Mouse (Mus musculus) neural tube, embryonic 14.5 days (tissue): ENCODE data around the gene Ckap2l. TPM values are rescaled to one million over a fixed set of nuclear protein-coding genes. Genes with fewer than 3 reads are reported as not detected.

Experiments
- ATAC-seq: fragments of 200-750 bp; cut with Nextera tagmentation; 2 replicates; pipeline ENCODE4 v1.8.0; 2017; ENCODE audit warnings: low read depth, mild to moderate bottlenecking, moderate TSS enrichment, moderate library complexity
- H3K27ac ChIP-seq: fragments of 300-500 bp; sonication (generic); 2 replicates; pipeline ENCODE4 v1.5.1; 2014; ENCODE audit warnings: low read depth, mild to moderate bottlenecking, control low read depth, low read length, moderate library complexity, mixed read lengths
- H3K27me3 ChIP-seq: fragments of 300-500 bp; sonication (generic); 2 replicates; pipeline ENCODE4 v1.6.1; 2014; ENCODE audit warnings: low read length; ENCODE audit not compliant: control insufficient read depth, insufficient read depth
- H3K36me3 ChIP-seq: fragments of 300-500 bp; sonication (generic); 2 replicates; pipeline ENCODE4 v1.6.1; 2014; ENCODE audit warnings: low read length, mixed read lengths; ENCODE audit not compliant: control insufficient read depth, insufficient read depth
- H3K4me1 ChIP-seq: fragments of 300-500 bp; sonication (generic); 2 replicates; pipeline ENCODE4 v1.6.1; 2014; ENCODE audit warnings: low read length; ENCODE audit not compliant: control insufficient read depth, insufficient read depth
- H3K4me2 ChIP-seq: fragments of 300-500 bp; sonication (generic); 2 replicates; pipeline ENCODE4 v1.6.1; 2014; ENCODE audit warnings: mild to moderate bottlenecking, low read depth, low read length, control low read depth
- H3K4me3 ChIP-seq: fragments of 300-500 bp; sonication (generic); 2 replicates; pipeline ENCODE4 v1.5.1; 2014; ENCODE audit warnings: low read depth, low read length, control low read depth, mixed read lengths
- H3K9ac ChIP-seq: fragments of 300-500 bp; sonication (generic); replicated peaks from 2 replicates; pipeline ENCODE4 v1.6.1; 2014; ENCODE audit warnings: low read depth, mild to moderate bottlenecking, control low read depth, low read length, mixed read lengths
- H3K9me3 ChIP-seq: fragments of 300-500 bp; sonication (generic); 2 replicates; pipeline ENCODE4 v1.6.1; 2016; ENCODE audit warnings: low read length; ENCODE audit not compliant: control insufficient read depth
- WGBS: fragments of 180-500 bp; shearing (Covaris S2); extraction: QIAGEN DNeasy Blood & Tissue Kit; methylation state at CpG from one replicate; pipeline ENCODE4 v1.1.7; 2014; 5-methylcytosine and 5-hydroxymethylcytosine counted together
- polyA plus RNA-seq: library from polyadenylated mRNA; unstranded; fragments of >200 nt; fragmentation: Nextera tagmentation; extraction: Ambion mirVana; gene quantifications from 2 replicates; pipeline ENCODE4 v1.2.1, GENCODE M21; 2014

The Ckap2l gene
- polyA plus RNA-seq, result 4.8 and 9.0 TPM in 2 replicates

DNA sequence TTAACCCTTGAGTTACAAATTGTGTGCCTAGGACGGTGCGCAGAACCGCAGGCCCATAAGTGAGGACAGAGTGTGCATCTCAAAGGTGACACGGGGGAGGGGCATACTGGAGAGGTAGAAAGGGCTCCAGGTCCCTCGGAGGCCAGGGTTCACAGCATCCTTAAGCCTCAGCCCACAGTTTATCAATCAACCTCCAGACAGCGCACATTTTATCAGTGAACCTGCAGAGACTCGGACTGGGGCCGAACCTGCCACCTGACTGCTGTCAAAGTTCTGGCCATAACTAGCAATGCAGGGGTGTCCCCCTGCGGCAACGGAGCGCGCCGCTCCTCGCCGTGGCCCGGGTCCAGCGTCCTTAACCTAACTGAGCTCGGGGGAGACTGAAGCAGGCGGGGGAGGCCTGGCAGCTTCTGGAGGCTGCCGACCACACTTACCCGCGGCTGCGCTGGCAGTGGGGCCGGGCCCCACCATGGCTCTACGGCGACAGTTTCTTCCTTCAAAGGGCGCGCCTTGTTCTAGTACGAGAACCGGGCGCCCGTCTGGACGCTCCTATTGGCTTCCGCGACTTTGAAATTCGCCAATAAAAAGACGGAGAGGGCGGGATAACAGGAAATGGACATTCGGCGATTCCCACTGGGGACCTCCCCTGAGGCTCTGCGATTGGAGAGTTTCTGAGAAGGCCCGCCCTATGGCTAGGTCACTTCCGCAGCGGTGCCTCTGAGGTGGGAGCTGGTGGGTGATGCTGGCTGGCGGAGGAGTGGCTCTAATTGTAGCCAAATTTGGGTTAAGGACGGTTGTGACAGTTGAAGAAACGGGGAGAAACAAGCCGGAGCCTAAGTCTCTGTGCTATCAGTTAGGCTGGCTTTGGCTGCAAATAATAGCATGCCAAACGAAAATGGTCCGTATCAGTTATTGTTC lies at the start of gene Ckap2l:
Gene Ckap2l (minus strand): TSS at position 542 of the 918 bp plus-strand sequence.
- Histone ChIP-seq H3K4me3 (peak within 1 kb of the TSS; percentile 69), H3K27me3 (no peaks in the 10 kb centered on the region), H3K36me3 (no peaks in the 10 kb centered on the region), H3K9me3 (no peaks in the 10 kb centered on the region), H3K4me2 (peak within 1 kb of the TSS; percentile 79), H3K9ac (peak within 1 kb of the TSS; percentile 84), H3K4me1 (peaks cover 5% of the 10 kb centered on the region; the same call in 1 of the 2 replicates), H3K27ac (peak within 1 kb of the TSS; percentile 96)
- under 1% methylated on average over 50 of the region's 50 CpGs for WGBS
- peak; percentile 100 for ATAC-seq

DNA sequence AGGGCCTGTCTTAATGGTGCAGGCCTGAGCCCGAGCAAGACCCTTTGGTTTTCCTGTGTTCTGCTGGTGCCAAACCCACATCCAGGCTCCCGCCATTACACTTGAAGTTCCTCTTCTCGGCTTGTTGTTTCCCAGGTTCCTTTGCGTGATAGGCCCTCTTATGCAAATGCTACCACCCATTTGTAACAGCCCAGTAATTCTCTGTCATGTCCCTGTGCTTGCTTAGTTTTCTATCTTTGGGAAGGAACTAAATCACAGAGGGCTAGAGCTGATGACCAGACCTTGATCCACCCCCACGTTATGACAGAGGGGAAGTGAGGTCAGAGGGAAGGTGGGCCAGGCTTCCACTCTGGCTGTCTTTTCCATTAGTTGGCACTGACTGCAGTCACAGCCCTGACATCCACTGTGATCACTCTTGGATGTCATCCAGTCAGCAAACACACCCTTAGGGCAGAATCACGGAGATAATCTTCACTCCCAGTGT lies 41.2 kb upstream of the Ckap2l start:
- Histone ChIP-seq H3K27me3 (no peaks in the 10 kb centered on the region), H3K36me3 (no peaks in the 10 kb centered on the region), H3K4me1 (no peaks in the 10 kb centered on the region), H3K27ac (no peak overlapping the region), H3K4me2 (no peak overlapping the region), H3K9me3 (no peaks in the 10 kb centered on the region), H3K4me3 (no peak overlapping the region), H3K9ac (no peak overlapping the region)
- WGBS, result 78% methylated on average over 6 of the region's 6 CpGs
- ATAC-seq, result no peak

DNA sequence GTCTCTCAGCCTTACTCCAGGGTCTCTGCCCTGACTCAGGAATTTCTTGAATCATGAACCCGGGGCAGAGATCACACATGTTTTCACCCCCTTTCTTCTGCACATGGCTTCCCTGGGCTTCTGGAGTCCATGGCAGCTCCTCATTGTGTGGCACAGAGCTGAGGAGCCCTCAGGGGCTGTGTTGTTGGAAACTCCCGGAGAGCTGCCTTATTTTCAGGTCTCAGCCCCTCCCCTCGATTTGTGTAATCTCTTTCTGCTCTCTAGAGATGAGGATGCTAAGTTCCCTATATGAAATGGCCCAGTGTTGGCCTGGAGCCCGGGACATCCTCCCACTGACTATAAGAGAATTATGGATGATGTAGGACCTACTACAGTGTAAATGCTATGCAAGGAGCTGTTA lies 36.5 kb upstream of the Ckap2l start:
- Histone ChIP-seq H3K4me1 (no peaks in the 10 kb centered on the region), H3K4me3 (no peak overlapping the region), H3K9ac (no peak overlapping the region), H3K9me3 (no peaks in the 10 kb centered on the region), H3K27ac (no peak overlapping the region), H3K27me3 (no peaks in the 10 kb centered on the region), H3K36me3 (no peaks in the 10 kb centered on the region), H3K4me2 (no peak overlapping the region)
- 56% methylated on average over 4 of the region's 4 CpGs for WGBS
- no peak for ATAC-seq

DNA sequence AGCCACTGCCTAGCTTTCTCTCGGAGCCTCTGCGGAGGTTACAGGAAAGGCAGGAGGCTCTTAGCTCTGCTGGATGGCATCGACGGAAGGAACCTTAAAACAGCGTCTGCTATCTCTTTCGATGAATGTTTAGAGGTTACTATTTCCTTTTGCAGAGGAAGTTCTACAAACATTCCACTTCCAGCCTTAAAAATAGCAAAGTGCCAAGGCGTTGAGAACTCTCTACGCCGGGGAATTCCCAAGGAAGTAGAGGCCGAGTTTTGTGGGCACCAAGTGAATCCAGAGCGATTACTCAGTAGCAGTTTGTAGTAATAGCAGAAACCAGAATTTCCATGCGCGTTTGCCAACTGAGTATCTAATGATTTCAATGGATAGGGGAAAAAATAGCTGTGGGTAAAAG lies 33.5 kb upstream of the Ckap2l start:
- Histone ChIP-seq H3K27me3 (no peaks in the 10 kb centered on the region), H3K4me3 (no peak overlapping the region), H3K4me2 (no peak overlapping the region), H3K4me1 (no peaks in the 10 kb centered on the region), H3K9ac (no peak overlapping the region), H3K9me3 (no peaks in the 10 kb centered on the region), H3K36me3 (no peaks in the 10 kb centered on the region), H3K27ac (no peak overlapping the region)
- 90% methylated on average over 13 of the region's 13 CpGs for WGBS
- ATAC-seq, result no peak

DNA sequence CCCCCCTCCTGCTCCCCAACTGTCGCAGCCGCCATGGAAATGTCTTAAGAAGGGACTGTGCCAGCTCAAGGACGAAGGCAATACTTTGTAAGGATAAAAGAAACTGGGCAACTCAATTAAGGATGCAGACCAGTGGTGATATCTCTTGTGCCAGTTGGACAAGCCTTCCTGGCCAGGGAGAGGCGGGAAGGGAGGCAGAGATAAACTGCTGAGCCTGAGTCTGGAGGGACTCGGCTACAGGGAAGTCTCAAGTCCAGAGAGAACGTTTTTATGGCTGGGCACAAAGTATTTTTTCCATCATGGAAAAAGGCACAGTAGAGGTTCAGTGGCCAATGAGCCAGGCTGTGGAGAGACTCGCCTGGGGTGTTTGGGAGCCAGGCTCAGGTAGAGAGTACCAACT lies 33.0 kb upstream of the Ckap2l start:
- Histone ChIP-seq H3K4me1 (no peaks in the 10 kb centered on the region), H3K27ac (no peak overlapping the region), H3K27me3 (no peaks in the 10 kb centered on the region), H3K36me3 (no peaks in the 10 kb centered on the region), H3K4me2 (no peak overlapping the region), H3K9me3 (no peaks in the 10 kb centered on the region), H3K9ac (no peak overlapping the region), H3K4me3 (no peak overlapping the region)
- ATAC-seq, result no peak
- WGBS, result 68% methylated on average over 7 of the region's 7 CpGs

DNA sequence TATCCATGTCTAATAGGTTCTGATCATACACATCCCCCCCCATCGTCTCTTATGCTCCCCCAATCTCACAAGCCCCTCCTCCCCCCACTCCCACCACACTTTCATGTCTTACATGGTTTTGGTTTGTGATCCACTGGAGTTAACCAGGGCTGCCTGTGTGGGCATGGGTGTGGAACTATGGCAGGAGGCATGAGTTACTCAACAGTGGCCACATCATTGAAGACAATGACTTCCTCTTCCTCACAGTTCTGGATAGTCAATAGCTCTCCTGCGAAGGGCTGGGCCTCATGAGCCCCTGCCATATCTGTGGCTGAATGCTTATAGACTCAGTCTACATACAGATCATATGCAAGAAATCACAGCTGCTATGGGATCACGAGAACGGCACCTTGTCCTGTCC lies 31.2 kb upstream of the Ckap2l start:
- no peaks in the 10 kb centered on the region for H3K9me3 ChIP-seq
- no peak overlapping the region for H3K4me2 ChIP-seq
- no peak overlapping the region for H3K9ac ChIP-seq
- H3K27ac ChIP-seq, result no peak overlapping the region
- H3K27me3 ChIP-seq, result no peaks in the 10 kb centered on the region
- no peak overlapping the region for H3K4me3 ChIP-seq
- ATAC-seq, result no peak
- H3K4me1 ChIP-seq, result no peaks in the 10 kb centered on the region
- WGBS, result 93% methylated on average over 4 of the region's 4 CpGs
- H3K36me3 ChIP-seq, result no peaks in the 10 kb centered on the region

DNA sequence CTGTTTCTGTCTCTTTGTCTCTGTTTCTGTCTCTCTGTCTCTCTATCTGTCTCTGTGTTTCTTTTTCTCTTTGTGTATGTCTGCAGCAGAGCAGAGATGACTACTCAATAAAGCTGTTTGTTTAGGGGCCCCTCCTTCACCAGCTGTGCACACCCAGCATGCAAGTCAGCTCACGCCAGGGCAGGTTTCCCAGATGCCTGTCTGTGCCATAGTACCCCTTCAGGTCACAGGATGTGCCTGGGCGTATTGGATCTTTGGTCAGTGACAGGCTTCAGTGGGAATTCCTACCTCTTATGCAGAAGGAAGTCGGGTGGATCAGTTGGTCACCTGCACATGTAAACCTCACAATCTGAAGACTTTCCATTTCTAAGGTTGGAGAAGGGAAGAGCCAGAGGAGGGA lies 27.2 kb upstream of the Ckap2l start:
- H3K4me1 ChIP-seq, result no peaks in the 10 kb centered on the region
- no peak overlapping the region for H3K27ac ChIP-seq
- H3K36me3 ChIP-seq, result no peaks in the 10 kb centered on the region
- no peak for ATAC-seq
- no peaks in the 10 kb centered on the region for H3K9me3 ChIP-seq
- whole genome bisulfite sequencing, result 80% methylated on average over 3 of the region's 3 CpGs
- no peak overlapping the region for H3K4me2 ChIP-seq
- no peak overlapping the region for H3K9ac ChIP-seq
- H3K4me3 ChIP-seq, result no peak overlapping the region
- H3K27me3 ChIP-seq, result no peaks in the 10 kb centered on the region

DNA sequence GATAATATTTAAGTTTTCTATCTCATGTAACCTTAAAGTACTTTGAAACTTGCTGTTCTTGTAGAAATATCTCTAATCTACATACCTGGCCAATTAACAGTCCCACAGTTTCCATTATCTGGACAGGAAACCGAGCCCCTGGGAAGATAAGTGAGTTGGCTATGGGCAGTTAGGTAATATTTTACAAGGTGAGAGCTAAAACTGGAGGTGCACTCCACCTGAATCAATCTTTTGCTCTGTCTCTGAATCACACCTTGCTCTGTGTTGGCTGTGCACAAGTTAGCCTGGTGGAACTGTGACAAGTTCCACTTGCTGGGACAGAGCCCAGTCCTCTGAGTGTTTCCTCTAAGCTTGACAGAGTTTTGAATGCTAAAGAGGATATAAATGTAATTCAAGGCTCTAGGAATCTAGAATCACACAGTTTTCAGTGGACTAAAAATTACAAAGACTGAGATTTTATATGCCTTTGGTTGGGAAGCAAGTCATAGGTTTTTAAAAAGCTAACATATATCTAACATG lies 25.2 kb upstream of the Ckap2l start:
- H3K4me2 ChIP-seq, result no peak overlapping the region
- WGBS, result 67% methylated on average over 1 of the region's 1 CpGs
- H3K27ac ChIP-seq, result no peak overlapping the region
- no peak overlapping the region for H3K9ac ChIP-seq
- H3K27me3 ChIP-seq, result no peaks in the 10 kb centered on the region
- no peaks in the 10 kb centered on the region for H3K9me3 ChIP-seq
- H3K36me3 ChIP-seq, result no peaks in the 10 kb centered on the region
- no peak overlapping the region for H3K4me3 ChIP-seq
- ATAC-seq, result no peak
- no peaks in the 10 kb centered on the region for H3K4me1 ChIP-seq

DNA sequence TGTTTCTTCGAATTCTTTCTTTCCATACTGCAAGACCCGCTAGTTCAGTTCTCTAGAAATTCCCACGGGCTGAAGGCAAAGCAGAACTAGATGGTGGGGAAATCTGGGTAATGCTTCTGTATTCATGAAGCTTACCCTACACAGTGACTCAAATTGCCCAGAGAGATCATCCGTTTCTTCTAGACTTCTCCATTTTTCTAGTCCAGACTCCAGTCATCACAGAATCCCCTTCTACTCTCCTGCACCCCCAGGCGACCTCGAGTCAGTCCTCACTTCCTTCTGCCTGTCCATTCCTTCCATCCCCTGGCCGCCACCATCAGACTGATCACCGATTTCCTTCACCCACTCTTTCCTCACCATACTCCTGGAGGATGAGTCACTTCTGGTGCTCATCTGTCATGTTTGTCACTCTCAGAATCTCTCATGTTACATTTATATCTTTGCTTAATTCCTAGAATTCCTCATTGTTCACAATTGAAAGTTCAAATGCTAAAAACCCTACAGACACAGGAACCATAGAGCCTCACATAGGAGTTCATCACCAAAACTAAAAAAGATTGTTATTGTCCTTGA lies 23.1 kb upstream of the Ckap2l start:
- H3K9ac ChIP-seq, result no peak overlapping the region
- H3K4me1 ChIP-seq, result no peaks in the 10 kb centered on the region
- H3K27me3 ChIP-seq, result no peaks in the 10 kb centered on the region
- H3K27ac ChIP-seq, result no peak overlapping the region
- H3K4me3 ChIP-seq, result no peak overlapping the region
- no peaks in the 10 kb centered on the region for H3K9me3 ChIP-seq
- WGBS, result 86% methylated on average over 8 of the region's 8 CpGs
- H3K4me2 ChIP-seq, result no peak overlapping the region
- no peak for ATAC-seq
- no peaks in the 10 kb centered on the region for H3K36me3 ChIP-seq
